Mouse (Mus musculus): Measurements from ENCODE around the gene Aak1. TPM values are rescaled to one million over a fixed set of nuclear protein-coding genes. Genes with fewer than 3 reads are reported as not detected.

Aak1 gene
- polyA plus RNA-seq, 1 experiment: 24.0 TPM

GRCm38 (mm10) chr6:86879314-86879713 lies 30.0 kb downstream of the Aak1 start:
- Histone ChIP-seq H3K27ac (ENCODE audit: insufficient read depth, low read depth, low read length) (no peak overlapping the region), H3K4me1 (ENCODE audit: control insufficient read depth, insufficient read depth, low read length) (peaks cover 11% of the 10 kb centered on the region), H3K4me3 (ENCODE audit: insufficient read depth, low read length) (no peak overlapping the region)
- TF ChIP-seq CTCF (IDR thresholded peaks at IDR 0.05; ENCODE audit: low read depth, low read length) (no peak), POLR2A (IDR thresholded peaks at IDR 0.05; ENCODE audit: borderline replicate concordance, low read depth, low read length) (no peak)

- TF ChIP-seq CTCF (IDR thresholded peaks at IDR 0.05; ENCODE audit: low read depth, low read length) (no peak), POLR2A (IDR thresholded peaks at IDR 0.05; ENCODE audit: borderline replicate concordance, low read depth, low read length) (no peak)
- no peaks in the 10 kb centered on the region for H3K4me1 ChIP-seq (ENCODE audit: control insufficient read depth, insufficient read depth, low read length)
- no peak overlapping the region for H3K27ac ChIP-seq (ENCODE audit: insufficient read depth, low read depth, low read length)
- no peak overlapping the region for H3K4me3 ChIP-seq (ENCODE audit: insufficient read depth, low read length)
Observed at GRCm38 (mm10) chr6:86884230-86884629, 34.9 kb downstream of the Aak1 start.

GRCm38 (mm10) chr6:86884746-86885145 lies 35.4 kb downstream of the Aak1 start:
- H3K4me1 ChIP-seq (ENCODE audit: control insufficient read depth, insufficient read depth, low read length): no peaks in the 10 kb centered on the region
- no peak overlapping the region for H3K4me3 ChIP-seq (ENCODE audit: insufficient read depth, low read length)
- TF ChIP-seq CTCF (IDR thresholded peaks at IDR 0.05; ENCODE audit: low read depth, low read length) (no peak), POLR2A (IDR thresholded peaks at IDR 0.05; ENCODE audit: borderline replicate concordance, low read depth, low read length) (no peak)
- no peak overlapping the region for H3K27ac ChIP-seq (ENCODE audit: insufficient read depth, low read depth, low read length)

- Histone ChIP-seq H3K4me1 (ENCODE audit: control insufficient read depth, insufficient read depth, low read length) (no peaks in the 10 kb centered on the region), H3K4me3 (ENCODE audit: insufficient read depth, low read length) (no peak overlapping the region), H3K27ac (ENCODE audit: insufficient read depth, low read depth, low read length) (no peak overlapping the region)
- TF ChIP-seq POLR2A (IDR thresholded peaks at IDR 0.05; ENCODE audit: borderline replicate concordance, low read depth, low read length) (no peak), CTCF (IDR thresholded peaks at IDR 0.05; ENCODE audit: low read depth, low read length) (no peak)
Observed at GRCm38 (mm10) chr6:86885816-86886529, 36.7 kb downstream of the Aak1 start.

GRCm38 (mm10) chr6:86886803-86887202 lies 37.5 kb downstream of the Aak1 start:
- H3K4me3 ChIP-seq (ENCODE audit: insufficient read depth, low read length): no peak overlapping the region
- no peak overlapping the region for H3K27ac ChIP-seq (ENCODE audit: insufficient read depth, low read depth, low read length)
- no peaks in the 10 kb centered on the region for H3K4me1 ChIP-seq (ENCODE audit: control insufficient read depth, insufficient read depth, low read length)
- no peak for TF ChIP-seq POLR2A (IDR thresholded peaks at IDR 0.05; ENCODE audit: borderline replicate concordance, low read depth, low read length)
- no peak for TF ChIP-seq CTCF (IDR thresholded peaks at IDR 0.05; ENCODE audit: low read depth, low read length)

- peaks cover 4% of the 10 kb centered on the region; the same call in 1 of the 2 replicates for H3K4me1 ChIP-seq (ENCODE audit: control insufficient read depth, insufficient read depth, low read length)
- TF ChIP-seq CTCF (IDR thresholded peaks at IDR 0.05; ENCODE audit: low read depth, low read length): no peak
- TF ChIP-seq POLR2A (IDR thresholded peaks at IDR 0.05; ENCODE audit: borderline replicate concordance, low read depth, low read length): no peak
- H3K27ac ChIP-seq (ENCODE audit: insufficient read depth, low read depth, low read length): no peak overlapping the region
- no peak overlapping the region for H3K4me3 ChIP-seq (ENCODE audit: insufficient read depth, low read length)
Observed at GRCm38 (mm10) chr6:86897520-86897919, 48.2 kb downstream of the Aak1 start.

GRCm38 (mm10) chr6:86899053-86899452 lies 49.7 kb downstream of the Aak1 start:
- H3K4me1 ChIP-seq (ENCODE audit: control insufficient read depth, insufficient read depth, low read length): peaks cover 4% of the 10 kb centered on the region; the same call in 1 of the 2 replicates
- no peak overlapping the region for H3K4me3 ChIP-seq (ENCODE audit: insufficient read depth, low read length)
- no peak overlapping the region for H3K27ac ChIP-seq (ENCODE audit: insufficient read depth, low read depth, low read length)
- TF ChIP-seq POLR2A (IDR thresholded peaks at IDR 0.05; ENCODE audit: borderline replicate concordance, low read depth, low read length): no peak
- no peak for TF ChIP-seq CTCF (IDR thresholded peaks at IDR 0.05; ENCODE audit: low read depth, low read length)

GRCm38 (mm10) chr6:86899965-86900364 lies 50.6 kb downstream of the Aak1 start:
- TF ChIP-seq POLR2A (IDR thresholded peaks at IDR 0.05; ENCODE audit: borderline replicate concordance, low read depth, low read length) (no peak), CTCF (IDR thresholded peaks at IDR 0.05; ENCODE audit: low read depth, low read length) (no peak)
- H3K4me1 ChIP-seq (ENCODE audit: control insufficient read depth, insufficient read depth, low read length): peaks cover 4% of the 10 kb centered on the region; the same call in 1 of the 2 replicates
- H3K4me3 ChIP-seq (ENCODE audit: insufficient read depth, low read length): no peak overlapping the region
- no peak overlapping the region for H3K27ac ChIP-seq (ENCODE audit: insufficient read depth, low read depth, low read length)

GRCm38 (mm10) chr6:86900546-86900945 lies 51.2 kb downstream of the Aak1 start:
- Histone ChIP-seq H3K27ac (ENCODE audit: insufficient read depth, low read depth, low read length) (no peak overlapping the region), H3K4me1 (ENCODE audit: control insufficient read depth, insufficient read depth, low read length) (peaks cover 4% of the 10 kb centered on the region; the same call in 1 of the 2 replicates), H3K4me3 (ENCODE audit: insufficient read depth, low read length) (no peak overlapping the region)
- TF ChIP-seq POLR2A (IDR thresholded peaks at IDR 0.05; ENCODE audit: borderline replicate concordance, low read depth, low read length) (no peak), CTCF (IDR thresholded peaks at IDR 0.05; ENCODE audit: low read depth, low read length) (no peak)

- Histone ChIP-seq H3K4me1 (ENCODE audit: control insufficient read depth, insufficient read depth, low read length) (peaks cover under 1% of the 10 kb centered on the region; the same call in 1 of the 2 replicates), H3K27ac (ENCODE audit: insufficient read depth, low read depth, low read length) (no peak overlapping the region), H3K4me3 (ENCODE audit: insufficient read depth, low read length) (no peak overlapping the region)
- TF ChIP-seq CTCF (IDR thresholded peaks at IDR 0.05; ENCODE audit: low read depth, low read length): no peak
Observed at GRCm38 (mm10) chr6:86905500-86905899, 56.2 kb downstream of the Aak1 start.

Measured in bone marrow macrophage, adult 2 months (primary cell).